Mouse (Mus musculus) liver, adult 2 months (tissue): ENCODE data around the gene Ripor2. TPM values are rescaled to one million over a fixed set of nuclear protein-coding genes. Genes with fewer than 3 reads are reported as not detected.
A peak's percentile ranks its signal among the peaks of the same experiment; 100 is the strongest.

Source experiments
- DNase-seq: peaks from one replicate; pipeline ENCODE4 v3.0.0-alpha.2; 2011; ENCODE audit warnings: low read depth, low spot score; ENCODE audit errors: extremely low read depth
- H3K27ac ChIP-seq: fragments of 200-500 bp; replicated peaks from 2 replicates; pipeline ENCODE4 v1.5.1; 2012; ENCODE audit warnings: low read depth, mild to moderate bottlenecking, control low read depth, inconsistent platforms, low read length; ENCODE audit not compliant: insufficient read depth
- H3K27me3 ChIP-seq: fragments of 200-500 bp; 2 replicates; pipeline ENCODE4 v1.6.1; 2012; ENCODE audit warnings: mild to moderate bottlenecking, moderate library complexity, low read length, inconsistent platforms; ENCODE audit not compliant: control insufficient read depth, insufficient read depth
- H3K36me3 ChIP-seq: fragments of 200-500 bp; 2 replicates; pipeline ENCODE4 v1.6.1; 2012; ENCODE audit warnings: low read length, inconsistent platforms; ENCODE audit not compliant: control insufficient read depth, insufficient read depth
- H3K4me1 ChIP-seq: fragments of 200-500 bp; 2 replicates; pipeline ENCODE4 v1.6.1; 2011; ENCODE audit warnings: low read length; ENCODE audit not compliant: control insufficient read depth, insufficient read depth
- H3K4me3 ChIP-seq: fragments of 200-500 bp; 2 replicates; pipeline ENCODE4 v1.5.1; 2011; ENCODE audit warnings: low read depth, mild to moderate bottlenecking, control low read depth, low read length, moderate library complexity; ENCODE audit not compliant: insufficient read depth
- H3K79me2 ChIP-seq: fragments of 200-500 bp; 2 replicates; pipeline ENCODE4 v1.6.1; 2012; ENCODE audit warnings: inconsistent platforms, mild to moderate bottlenecking, low read length, moderate library complexity; ENCODE audit not compliant: control insufficient read depth, insufficient read depth
- H3K9ac ChIP-seq: fragments of 200-500 bp; 2 replicates; pipeline ENCODE4 v1.6.1; 2012; ENCODE audit warnings: low read depth, mild to moderate bottlenecking, control low read depth, inconsistent platforms, low read length
- CTCF ChIP-seq: fragments of 200-500 bp; IDR thresholded peaks from 2 replicates; pipeline ENCODE4 v1.5.1; 2011; ENCODE audit warnings: low read depth, low read length, control low read depth
- POLR2A ChIP-seq: fragments of 200-500 bp; IDR thresholded peaks from 2 replicates; pipeline ENCODE4 v1.6.1; 2011; ENCODE audit warnings: low read length, control low read depth; ENCODE audit not compliant: insufficient read depth; ENCODE audit errors: extremely low read depth
- WGBS: fragments of 180-500 bp; shearing (Covaris S2); methylation state at CpG from one replicate; pipeline ENCODE4 v1.1.7; 2018; 5-methylcytosine and 5-hydroxymethylcytosine counted together
- polyA plus RNA-seq: library from polyadenylated mRNA; depleted of rRNA; stranded (reverse); fragments of >200 nt; gene quantifications from 2 replicates; pipeline ENCODE4 v1.2.3, GENCODE M21; 2012
- total RNA-seq: library from RNA; depleted of rRNA; stranded (reverse); fragments of >200 nt; gene quantifications from 2 replicates; pipeline ENCODE4 v1.2.3, GENCODE M21; 2014

Ripor2 gene
- total and polyA plus RNA-seq, 2 experiments = 0.77 to 2.8 TPM

GRCm38 (mm10) chr13:24757820-24758564, 176.0 kb downstream of the Ripor2 start:
- no peak overlapping the region for H3K4me3 ChIP-seq
- 66% methylated on average over 12 of the region's 12 CpGs for WGBS

GRCm38 (mm10) chr13:24759451-24759850, 177.5 kb downstream of the Ripor2 start:
- no peaks in the 10 kb centered on the region for H3K79me2 ChIP-seq
- no peak for TF ChIP-seq CTCF
- TF ChIP-seq POLR2A = no peak
- no peak overlapping the region for H3K27ac ChIP-seq
- H3K4me3 ChIP-seq = no peak overlapping the region
- DNase-seq = no peak
- H3K36me3 ChIP-seq = peaks cover 14% of the 10 kb centered on the region
- no peaks in the 10 kb centered on the region for H3K27me3 ChIP-seq
- H3K9ac ChIP-seq = no peak overlapping the region
- 66% methylated on average over 10 of the region's 10 CpGs for WGBS
- peaks cover 1% of the 10 kb centered on the region; the same call in 1 of the 2 replicates for H3K4me1 ChIP-seq

More at GRCm38 (mm10) chr13:24757820-24758564, 176.0 kb downstream of the Ripor2 start:
- TF ChIP-seq CTCF (no peak), POLR2A (no peak)
- Histone ChIP-seq H3K36me3 (peaks cover 17% of the 10 kb centered on the region), H3K4me1 (peaks cover 1% of the 10 kb centered on the region; the same call in 1 of the 2 replicates), H3K27me3 (no peaks in the 10 kb centered on the region), H3K9ac (no peak overlapping the region), H3K79me2 (no peaks in the 10 kb centered on the region), H3K27ac (no peak overlapping the region)
- no peak for DNase-seq

- Histone ChIP-seq H3K27me3 (no peaks in the 10 kb centered on the region), H3K4me3 (no peak overlapping the region), H3K79me2 (no peaks in the 10 kb centered on the region), H3K36me3 (peaks cover 10% of the 10 kb centered on the region), H3K4me1 (peaks cover 1% of the 10 kb centered on the region; the same call in 1 of the 2 replicates), H3K27ac (no peak overlapping the region), H3K9ac (no peak overlapping the region)
- DNase-seq = no peak
- TF ChIP-seq CTCF (no peak), POLR2A (no peak)
- whole genome bisulfite sequencing = 50% methylated on average over 5 of the region's 5 CpGs
Measured at GRCm38 (mm10) chr13:24760351-24760870, 178.4 kb downstream of the Ripor2 start.

DNA sequence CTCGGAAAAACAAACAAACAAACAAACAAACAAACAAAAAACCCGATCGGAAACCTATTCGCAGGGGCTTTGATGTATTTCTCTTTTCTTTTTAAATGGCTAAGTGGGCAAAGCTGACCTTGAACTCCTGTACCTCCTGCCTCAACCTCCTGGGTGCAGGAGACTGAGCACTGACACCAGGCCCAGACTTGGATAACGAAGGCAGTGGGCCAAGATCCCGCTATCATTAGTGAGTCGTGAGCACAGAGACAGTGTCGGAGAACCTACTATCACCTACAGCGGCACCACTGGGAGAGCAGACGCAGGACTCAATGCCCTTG, 179.1 kb downstream of the Ripor2 start:
- Histone ChIP-seq H3K27me3 (no peaks in the 10 kb centered on the region), H3K27ac (peak overlapping the region; percentile 25), H3K4me1 (peaks cover 1% of the 10 kb centered on the region; the same call in 1 of the 2 replicates), H3K9ac (peak overlapping the region; percentile 52), H3K79me2 (no peaks in the 10 kb centered on the region), H3K4me3 (peak overlapping the region; percentile 73), H3K36me3 (peaks cover 6% of the 10 kb centered on the region)
- 5% methylated on average over 10 of the region's 10 CpGs for WGBS
- no peak for DNase-seq
- no peak for TF ChIP-seq CTCF
- TF ChIP-seq POLR2A = no peak

DNA sequence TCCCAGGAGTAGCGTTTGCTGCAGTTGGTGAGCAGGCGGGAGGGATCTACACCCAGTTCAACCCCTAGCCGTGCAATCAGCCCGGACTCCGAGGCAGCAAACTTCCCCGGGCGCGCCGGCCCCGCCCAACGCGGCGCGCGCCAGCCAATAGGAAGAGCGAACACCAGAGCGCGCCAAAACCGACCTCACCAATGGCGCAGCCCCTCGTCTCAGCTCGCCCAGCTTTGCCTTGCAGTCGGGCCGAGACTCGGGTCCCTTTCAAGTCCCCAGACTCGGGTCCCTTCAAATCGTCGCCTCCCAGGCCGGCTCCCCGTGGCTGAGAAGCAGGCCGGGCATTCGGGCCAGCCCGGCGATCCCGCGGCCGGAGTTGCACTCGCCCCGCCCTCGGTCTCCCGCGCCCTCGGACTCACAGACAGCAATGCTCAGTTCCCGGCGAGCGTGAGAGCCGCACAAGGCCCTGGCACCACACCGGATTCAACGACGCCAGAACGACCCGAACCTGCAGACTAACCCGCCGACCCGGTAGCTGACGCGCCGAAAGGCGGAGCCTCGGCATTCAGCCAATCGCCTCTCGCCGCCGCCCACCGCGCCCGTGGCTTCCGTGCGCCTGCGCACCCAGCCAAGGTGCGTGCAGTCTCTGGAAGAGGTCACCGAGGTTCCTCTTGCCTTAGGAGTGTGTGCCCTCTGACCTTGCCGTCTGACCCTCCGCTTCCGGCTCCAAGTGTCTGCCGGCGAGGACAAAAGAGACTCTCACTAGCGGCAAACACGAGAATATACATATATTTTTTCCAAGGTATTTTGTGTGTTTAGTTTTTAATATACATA, 179.6 kb downstream of the Ripor2 start, which contains the start of gene Gmnn:
Gene Gmnn, minus strand, starts transcription at position 521 of the 825 bp plus-strand sequence.
- Histone ChIP-seq H3K4me1 (peaks cover 1% of the 10 kb centered on the region; the same call in 1 of the 2 replicates), H3K9ac (peak within 1 kb of the TSS; percentile 74), H3K79me2 (no peaks in the 10 kb centered on the region), H3K27ac (peak within 1 kb of the TSS; percentile 75), H3K36me3 (peaks cover 2% of the 10 kb centered on the region; the same call in 1 of the 2 replicates), H3K27me3 (no peaks in the 10 kb centered on the region), H3K4me3 (peak within 1 kb of the TSS; percentile 73)
- TF ChIP-seq CTCF (no peak), POLR2A (0 out of 2 replicates have a peak, but pooled peaks have one; percentile 41)
- peak; percentile 81 for DNase-seq
- under 1% methylated on average over 79 of the region's 79 CpGs for WGBS
